Mouse (Mus musculus) right cerebral cortex, postnatal 36 days (tissue): Measurements from ENCODE around the gene March1.
A peak's percentile ranks its signal among the peaks of the same experiment; 100 is the strongest.

Source experiments
- DNase-seq, 2 experiments: peaks; one replicate each; pipeline ENCODE4 v3.0.0; 2022; ENCODE audit warnings: low spot score in 2 of 2, mixed read lengths in 1 of 2

Gene March1

DNA sequence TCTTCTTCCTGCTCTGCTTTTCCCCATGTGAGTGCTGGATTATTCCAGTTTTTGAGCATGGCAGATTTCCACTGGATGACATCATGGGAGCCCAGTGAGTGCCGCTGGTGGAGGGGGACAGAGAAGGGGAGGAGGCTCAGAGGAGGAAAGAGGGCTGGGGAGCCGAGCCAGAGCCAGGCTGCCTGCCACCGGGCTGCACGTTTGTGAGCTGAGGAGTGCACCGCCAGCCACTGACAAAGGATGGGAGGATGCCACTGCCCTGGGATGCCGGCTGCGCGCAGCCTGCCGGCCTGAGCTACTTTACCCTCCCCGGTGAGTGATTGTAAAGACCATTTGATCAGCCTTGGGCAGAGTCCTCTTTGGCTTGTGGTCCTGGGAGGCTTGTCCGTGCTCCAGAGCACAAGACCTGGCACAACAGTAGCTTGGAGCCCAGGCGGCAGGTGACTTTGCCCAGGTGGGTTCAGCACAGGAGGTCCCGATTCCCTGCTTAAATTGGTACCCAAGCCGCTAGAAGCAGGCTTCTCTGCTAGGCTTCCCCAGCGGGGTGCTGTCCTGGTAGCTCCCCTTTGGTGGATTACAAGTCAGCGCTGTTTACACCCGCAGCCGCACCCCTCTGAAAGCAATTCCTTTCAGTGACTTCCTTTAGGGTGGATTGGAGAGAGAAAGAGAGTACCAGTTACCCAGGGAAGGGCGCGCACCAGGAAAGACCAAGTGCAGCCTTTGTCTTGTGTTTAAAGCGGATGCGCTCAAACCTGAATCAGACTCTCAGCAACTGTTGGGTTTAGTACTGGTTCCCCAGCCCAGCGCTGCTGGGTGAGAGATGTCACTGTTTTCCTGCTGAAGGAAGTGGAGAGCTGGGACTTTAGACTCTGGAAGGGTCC lies at the start of gene March1:
TSS of gene March1 (plus strand) at position 30 of the 881 bp plus-strand sequence.
- peak; percentile 51 to 64 for DNase-seq

DNA sequence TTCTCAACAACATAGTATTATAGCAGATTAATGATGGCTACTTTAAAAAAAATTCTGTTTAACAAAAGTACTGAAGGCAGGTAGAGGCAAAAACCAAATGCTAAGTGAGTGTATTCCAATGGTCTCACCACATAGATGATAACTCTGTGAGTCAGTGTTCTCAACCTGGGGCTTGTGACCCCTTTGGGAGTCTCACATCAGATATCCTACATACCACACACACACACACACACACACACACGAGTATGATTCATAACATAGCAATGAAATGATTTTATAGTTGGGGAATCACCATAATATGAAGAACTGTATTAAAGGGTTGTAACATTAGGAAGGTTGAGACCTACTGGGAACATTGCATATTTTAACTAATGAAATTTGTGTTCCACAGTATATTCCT lies 30.8 kb upstream of the March1 start:
- DNase-seq = no peak

DNA sequence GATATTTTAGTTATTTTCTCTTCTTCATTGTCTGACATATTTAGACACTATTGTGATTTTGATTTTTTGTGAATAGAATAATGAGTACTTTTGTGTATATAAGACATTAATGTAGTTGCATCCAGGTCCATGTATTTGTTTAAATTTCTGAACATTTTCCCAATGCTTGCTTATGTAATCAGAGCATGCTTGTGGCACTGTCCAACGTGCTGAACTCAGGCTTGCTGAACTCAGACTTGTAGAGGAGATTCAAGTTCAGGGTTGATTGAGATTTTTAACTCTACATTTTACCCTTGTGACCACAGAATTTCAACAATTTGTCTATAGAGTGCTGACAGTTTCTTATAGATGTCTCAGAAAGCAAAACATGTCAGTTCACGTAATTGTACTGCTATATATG lies 14.5 kb upstream of the March1 start:
- DNase-seq = no peak

DNA sequence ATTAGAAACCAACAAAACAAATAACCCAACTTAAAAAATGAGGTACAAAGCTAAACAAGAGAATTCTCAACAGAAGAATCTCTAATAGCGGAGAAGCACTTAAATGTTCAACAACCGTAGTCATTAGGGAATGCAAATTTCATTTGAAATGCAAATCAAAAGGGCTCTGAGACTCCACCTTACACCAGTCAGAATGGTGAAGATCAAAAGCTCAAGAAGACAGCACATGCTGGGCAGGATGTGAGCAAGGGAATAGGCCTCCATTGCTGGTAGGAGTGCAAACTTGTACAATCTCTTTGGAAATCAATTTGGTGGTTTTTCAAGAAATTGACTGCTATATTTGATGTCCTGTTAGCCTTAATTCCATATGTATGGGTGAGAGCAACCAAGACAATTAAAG lies 8.2 kb upstream of the March1 start:
- DNase-seq = no peak

DNA sequence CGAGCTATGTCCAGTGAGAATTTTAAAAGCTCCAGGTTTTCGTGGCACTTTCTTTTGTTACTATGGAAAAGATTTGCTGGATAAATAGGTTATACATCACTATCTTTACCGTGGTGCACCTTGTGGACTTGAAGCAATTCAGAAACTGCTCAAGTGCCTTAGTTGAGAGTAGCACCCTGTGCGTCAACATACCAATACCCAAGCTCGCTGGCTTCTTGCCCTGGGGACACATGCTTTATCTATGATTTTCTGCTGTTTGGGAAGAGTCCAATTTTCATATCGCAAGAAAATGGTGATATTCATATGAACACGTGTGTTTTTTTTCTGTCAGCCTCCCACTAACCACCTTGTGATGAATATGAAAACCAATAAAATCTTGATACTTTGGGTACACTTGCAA lies 1.3 kb downstream of the March1 start:
- no peak for DNase-seq

DNA sequence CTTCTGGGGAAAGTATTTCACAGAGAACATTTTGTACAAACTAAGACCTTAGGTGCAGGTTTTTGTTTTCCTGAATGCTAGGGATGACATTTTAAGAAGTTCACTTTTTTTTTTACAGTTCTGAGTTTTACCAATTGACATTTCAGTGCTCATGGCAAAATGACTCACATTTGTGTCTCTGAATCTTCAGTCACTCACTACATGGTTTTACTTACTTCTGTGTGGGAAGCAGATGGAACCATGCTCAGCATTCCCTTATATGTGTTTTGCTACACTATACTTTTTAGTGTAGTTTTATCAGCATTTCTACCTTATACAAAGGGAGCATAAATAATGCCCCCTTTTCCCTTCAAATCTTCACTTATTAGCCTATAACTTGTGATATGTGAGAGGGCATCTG lies 27.2 kb downstream of the March1 start:
- DNase-seq = no peak

DNA sequence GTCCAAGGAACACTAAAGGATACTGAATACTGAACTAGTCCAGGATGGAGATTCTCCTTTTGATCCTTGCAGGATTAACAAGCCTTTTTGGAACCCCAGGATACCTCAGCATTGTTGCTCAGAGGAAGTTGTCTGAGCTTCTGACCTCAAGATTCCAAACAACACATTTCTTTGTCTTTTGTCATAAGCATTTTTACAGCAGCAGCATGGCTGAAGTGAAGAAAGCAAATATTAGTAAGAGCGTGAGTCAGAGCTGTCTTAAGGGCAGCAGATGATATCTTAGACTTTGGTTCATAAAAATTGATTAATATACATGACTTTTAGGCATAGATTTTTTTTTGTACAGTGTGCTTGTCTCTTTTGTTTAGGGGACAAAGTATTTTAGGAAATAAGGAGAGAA lies 27.8 kb downstream of the March1 start:
- no peak for DNase-seq

DNA sequence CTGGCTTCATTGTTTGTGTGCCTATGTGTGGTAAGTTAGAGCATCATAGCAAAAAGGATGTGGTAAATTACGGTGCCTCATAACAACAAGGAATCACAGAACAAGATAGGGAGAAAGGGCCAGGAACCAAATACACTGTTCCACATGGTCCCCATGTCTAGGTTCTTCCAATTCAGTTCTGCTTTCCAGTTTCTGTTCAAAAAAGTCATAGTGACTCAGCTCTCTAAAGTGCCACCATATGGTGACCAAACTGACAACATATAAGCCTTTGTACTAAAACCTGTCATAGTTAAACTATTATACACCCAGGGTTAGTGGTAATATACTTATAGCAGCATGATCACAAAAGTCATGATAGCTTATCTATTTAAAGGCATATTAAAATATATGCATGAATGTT lies 28.2 kb downstream of the March1 start:
- no peak for DNase-seq

DNA sequence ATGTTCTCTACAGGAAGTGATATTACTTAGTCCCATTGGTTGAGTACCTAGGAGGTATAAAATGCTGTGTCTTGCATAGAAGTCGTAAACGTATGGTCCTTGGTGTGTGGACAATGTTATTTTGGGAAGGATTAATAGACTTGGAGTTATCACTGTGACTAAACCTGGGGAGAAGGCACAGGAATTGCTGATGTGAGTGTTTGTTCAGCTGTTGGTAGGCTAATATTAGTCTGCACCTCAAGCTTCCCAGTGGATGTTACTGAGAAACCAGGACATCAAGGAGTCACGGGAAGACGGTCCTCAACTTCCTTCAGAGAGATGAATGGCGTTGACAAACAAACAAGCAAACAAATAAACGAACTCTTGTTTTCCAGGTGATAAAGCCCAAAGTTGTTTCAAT lies 38.2 kb downstream of the March1 start:
- no peak for DNase-seq

DNA sequence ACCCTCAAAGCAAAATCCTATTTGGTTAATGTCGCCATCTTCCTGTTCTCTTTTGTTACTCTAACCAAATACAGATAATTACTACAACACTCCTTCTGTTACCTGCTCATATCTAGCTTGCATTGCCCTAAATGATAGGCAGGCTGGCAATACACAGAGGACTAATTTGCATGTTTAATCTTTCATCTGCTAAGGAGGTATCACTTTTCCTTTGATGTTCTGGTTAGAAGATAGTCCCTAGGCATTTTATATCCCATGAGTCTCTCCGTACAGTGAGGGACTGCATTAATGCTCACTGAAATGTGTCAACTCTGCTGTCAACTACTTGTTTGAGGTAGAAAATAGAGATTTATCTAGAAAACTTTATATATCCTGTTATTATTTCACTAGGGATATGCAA lies 44.2 kb downstream of the March1 start:
- no peak for DNase-seq

DNA sequence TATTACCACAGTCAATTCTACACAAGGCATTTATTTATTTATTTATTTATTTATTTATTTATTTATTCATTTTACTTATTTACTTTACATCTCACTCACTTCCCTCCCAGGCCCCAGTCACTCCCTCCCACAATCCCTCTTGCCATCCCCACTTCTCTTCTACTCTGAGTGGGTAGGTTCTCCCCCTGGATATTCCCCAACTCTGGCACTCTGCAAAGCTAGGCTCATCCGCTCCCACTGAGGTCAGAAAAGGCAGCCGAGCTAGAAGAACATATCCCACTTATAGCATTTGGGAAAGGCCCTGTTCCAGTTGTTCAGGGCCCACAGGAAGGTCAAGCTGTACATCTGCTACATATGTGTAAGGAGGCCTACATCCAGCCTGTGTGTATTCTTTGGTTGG lies 48.1 kb downstream of the March1 start:
- DNase-seq = no peak

DNA sequence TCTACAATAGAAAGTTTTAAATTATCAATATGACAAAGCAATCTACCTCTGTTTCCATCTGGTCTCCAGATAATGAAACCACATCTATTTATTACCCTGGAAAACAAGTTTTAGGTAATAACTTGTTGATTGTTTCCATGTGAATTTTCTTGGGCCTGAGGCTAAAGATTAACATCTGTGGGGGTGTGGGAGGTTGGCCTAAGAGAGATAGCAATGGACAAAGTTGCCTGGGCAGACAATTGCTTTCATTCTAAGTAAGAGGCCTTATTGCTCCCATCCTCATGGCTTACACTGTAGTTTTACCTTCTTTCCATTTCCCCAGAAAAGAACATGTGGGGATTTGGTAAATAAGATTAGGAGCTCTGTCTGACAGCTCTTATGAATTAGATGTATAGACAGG lies 125.4 kb downstream of the March1 start:
- DNase-seq = no peak

DNA sequence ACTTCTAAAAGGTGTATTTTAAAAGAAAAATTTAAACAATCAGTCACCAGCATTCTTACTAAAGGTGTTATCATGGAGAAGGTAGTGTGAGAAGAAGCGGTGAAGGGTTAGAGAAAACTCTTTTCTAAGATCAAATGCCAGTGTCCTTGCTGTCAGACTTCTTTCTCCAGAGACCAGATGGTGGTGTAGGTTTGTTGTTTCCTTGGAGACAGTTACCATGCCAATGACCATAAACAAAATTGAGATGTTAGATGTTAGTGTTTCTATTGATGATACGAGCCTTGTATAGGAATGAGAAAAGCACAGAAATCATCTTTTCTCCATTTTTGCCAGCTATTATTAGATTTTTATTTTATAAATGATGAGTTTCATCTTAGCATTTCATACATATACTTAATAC lies 158.1 kb downstream of the March1 start:
- DNase-seq = no peak

DNA sequence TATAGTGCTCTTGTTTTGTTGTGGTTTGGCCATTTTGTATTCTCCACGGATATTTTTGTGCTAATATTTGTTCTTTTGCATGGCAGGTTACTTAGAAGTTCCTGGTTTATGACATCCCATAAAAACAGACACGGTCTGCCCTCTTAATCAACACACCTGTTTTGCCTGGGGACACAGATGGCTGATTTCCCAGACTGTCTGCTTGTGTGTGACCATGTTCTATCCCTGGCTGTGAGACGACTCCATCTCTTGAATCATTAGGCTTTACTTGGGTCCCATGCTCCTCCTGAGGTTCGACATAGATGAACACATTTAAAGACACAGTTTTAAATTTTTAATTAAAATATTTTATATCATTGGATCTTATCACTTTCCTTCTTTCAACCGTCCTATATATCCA lies 163.5 kb downstream of the March1 start:
- DNase-seq = no peak

DNA sequence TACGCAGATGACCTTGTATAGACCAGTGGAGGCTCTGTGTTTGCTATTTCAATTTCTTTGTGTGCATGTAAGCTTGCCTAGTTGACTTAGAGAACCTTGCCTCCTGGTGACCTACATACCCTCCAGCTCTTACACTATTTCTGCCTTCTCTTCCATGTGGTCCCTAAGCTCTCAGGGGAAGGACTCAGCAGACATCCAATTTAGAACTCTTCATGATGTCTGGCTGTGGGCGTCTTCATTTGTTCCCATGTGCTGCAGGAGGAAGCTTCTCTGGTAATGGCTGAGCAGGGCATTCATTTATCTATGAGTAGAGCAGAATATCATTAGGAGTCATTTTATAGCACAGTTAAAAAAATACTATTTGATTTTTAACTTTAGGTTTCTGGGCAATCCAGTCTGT lies 195.3 kb downstream of the March1 start:
- DNase-seq = no peak

DNA sequence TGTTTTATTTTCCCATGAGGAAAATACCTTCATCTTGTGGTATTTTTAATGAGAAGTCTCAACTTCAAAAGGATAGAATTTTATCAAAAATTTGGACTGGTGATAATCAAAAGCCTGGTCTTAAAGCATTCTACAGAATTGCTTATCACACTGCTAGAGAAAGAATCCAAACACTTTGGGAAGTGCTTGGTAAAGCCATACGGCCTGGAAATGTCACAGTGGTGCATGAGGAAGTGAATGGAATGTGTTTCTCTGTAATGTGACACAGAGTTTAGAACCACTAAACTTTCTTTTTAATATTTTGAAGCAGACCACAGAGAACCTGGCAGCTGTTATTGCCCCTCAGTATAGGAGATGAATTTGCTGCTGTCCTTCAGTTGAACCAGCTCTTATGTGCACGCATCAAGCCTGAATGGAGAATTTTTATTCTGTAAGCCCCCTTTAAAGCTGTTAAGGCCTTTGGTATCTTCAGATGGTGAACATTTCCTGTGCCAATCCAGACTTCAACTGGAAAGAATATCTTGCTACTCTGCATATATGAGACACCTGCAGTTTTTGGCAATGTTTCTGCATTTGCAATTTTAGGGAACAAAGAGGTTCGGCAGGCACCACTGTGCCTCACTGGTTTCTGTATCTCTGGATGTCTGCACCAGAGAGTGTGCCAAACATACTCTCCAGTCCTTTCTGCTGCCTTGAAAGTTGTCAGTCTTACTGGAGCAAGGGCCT lies 304.8 kb downstream of the March1 start:
- peak; percentile 12 to 16 for DNase-seq

DNA sequence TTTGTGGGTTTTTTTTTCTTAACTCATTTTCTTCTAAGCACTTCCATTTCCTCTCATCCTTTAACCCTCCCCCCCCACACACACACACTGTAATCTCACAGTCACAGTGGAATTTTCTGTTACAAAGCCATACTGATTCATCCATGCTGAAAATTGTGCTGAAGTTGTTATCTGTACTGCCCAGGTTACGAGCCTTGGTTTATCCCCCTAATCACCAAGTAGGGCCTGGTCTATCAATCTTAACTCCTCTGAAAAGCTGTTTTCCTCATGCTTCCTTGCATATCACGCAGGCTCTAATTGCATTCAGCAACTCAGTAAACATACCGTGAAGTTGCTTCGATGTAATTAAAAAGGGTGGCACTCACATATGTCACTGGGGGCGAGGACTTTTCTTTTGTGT lies 339.2 kb downstream of the March1 start:
- DNase-seq = no peak

DNA sequence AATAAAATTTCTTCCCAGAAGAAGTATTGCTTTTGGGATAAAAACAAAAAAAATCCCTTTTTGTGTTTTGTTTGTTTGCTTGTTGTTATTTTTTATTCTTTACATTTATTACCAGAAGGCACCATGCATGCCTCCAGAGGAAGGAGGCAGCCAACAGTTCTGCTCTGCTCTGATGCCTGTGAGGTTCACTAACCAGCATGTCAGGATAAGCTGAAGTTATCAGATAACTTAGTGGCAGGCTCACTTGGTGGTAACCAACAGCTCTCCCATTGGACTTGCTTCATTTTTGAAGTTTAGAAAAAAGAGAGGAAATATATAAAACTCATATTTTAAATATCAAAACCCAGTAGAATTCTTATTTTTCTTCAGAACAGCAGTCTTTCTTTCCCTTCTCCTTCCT lies 339.8 kb downstream of the March1 start:
- DNase-seq = no peak

DNA sequence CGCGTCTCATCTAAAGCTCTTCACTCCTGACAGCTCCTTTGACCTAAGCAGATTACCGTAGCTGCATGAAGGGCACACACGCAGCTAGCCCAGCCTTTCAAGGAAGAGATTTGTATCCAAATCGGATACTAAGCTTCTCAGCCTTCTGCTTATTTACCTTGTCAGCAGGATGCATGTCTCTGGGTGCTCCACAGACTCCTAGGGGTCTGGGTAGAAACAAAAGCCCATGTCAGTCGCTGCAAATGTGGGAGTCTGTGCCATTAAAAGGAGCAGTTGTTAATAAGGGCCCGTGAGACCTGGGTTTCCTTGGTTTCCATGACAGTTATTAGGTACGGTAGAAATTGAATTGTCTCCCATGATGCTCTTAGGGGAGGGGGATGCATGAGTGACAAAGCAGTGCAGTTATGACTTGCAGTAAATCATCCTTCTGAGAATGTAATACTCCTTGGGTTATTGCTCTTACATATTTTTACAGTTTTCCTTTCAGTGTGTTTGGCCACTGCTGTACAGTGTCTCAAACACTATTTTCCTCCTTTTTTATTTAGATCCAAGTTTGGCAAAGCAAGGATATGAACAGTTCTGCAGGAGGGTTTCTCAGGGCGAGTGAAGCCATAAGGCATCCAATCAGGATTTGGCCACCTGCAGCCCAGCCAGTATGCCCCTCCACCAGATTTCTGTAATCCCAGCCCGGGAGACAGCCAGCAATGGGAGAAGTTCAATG lies 349.0 kb downstream of the March1 start:
- DNase-seq = no peak

DNA sequence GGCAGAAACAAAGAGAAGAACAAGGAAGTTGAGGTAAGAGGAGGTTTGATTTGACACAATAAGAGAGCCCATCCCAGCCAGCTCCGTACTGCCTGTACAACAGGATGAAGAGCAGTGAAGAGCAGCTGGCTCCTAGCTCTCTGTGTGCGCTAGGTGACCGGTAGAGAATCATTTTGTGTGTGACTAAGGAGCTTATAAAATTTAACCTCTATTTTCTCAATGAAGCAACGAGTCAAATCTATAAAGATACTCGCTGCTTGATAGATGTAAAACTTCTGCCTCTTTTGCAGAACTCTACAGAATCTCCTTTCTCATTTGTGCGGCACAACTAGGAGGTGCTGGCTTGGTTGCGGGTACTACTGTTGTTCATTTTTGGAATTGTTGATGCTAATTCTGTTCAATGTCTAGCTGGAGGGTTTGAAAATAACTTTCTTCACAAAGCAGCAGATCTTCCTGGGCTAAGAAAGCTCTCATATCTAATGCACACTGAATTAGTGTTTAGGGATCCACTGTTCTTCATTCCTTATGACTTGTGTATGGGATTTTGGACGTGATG lies 349.6 kb downstream of the March1 start:
- no peak for DNase-seq

DNA sequence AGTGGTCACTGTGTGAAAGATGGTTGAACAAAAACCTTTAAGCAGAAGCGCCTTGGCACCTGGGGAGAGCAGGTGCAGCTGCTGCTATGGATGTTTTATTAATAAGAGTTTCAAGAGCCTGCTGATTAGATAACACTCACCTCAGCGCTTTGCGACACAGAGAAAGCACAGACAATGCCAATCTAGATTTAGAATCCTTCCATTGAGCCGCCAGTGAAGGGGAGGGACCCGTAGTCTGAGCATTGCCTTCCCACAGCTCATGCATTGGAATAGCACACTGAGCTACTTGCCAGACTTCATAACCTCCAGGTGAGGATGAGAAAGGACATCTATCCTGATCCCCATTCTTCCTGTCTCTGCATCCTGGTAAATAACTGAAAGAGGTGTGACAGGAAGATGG lies 359.2 kb downstream of the March1 start:
- DNase-seq = no peak

DNA sequence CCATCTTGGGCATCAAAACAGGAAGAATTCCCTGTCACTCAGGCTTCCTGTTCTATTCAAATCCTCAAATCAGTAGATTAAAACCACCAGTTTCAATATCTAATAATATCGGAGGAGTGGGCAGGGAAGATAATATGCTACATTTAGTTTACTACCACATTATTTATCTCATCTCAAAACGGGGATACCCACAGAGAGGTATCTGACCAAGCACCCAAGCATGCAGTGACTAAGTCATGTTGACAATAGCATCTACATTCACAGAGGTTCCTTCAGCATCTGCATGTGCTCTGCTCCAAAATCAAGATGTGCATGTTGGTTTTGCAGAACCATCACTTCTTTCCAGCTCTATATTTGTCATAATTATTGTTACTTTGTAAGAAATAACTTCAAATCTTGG lies 364.3 kb downstream of the March1 start:
- no peak for DNase-seq
